Comparison of ENCODE assay signal across 8 mouse cellular contexts in the genomic region with DNA sequence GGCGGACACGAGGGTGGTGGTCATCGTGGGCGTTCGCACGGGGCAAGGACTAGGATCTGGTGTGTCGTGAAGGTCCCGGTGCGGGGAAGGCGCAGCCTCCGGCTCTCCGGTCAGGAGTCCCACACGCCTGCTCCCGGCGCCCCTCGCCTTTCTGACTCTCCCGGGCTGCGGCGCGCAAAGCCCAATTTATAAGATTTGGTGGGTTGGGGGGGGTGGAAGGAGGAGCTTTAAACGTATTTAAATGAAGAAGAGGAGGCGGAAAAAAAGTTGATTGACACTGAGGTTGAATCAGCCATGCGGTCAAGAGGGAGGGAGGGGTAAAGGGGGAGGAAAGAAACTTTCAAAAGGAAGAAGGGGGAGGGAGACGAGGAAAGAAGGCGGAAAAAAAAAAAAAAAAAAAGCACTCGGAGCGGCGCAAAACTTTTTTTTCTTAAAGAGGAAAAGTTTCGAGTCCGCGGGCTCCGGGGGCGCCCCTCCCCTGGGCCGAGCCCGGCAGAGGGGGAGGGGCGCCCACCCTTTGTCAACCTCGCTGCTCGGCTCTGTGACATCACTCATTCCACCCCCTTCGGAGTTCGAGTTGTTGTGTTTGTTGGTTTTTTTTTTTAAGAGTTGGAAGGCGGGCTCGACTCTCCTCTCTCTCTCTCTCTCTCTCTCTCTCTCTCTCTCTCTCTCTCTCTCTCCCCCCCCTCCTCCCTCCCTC. TPM values are rescaled to one million over a fixed set of nuclear protein-coding genes. Genes with fewer than 3 reads are reported as not detected.
DNase-seq lines count a peak whose midpoint lies in the region; ATAC-seq and TF ChIP-seq lines count a peak whose summit lies in the region.

Zfp36l1 (minus strand) TSS at position 162 of the 700 bp plus-strand sequence.

- under 1% methylated on average over 41 of the region's 42 CpGs for WGBS in heart, embryonic 13.5 days
- under 1% methylated on average over 38 of the region's 42 CpGs for WGBS in kidney, postnatal 0 days
- WGBS in liver, embryonic 15.5 days (ENCODE audit: insufficient replicate concordance): under 1% methylated on average over 41 of the region's 42 CpGs
- under 1% methylated on average over 41 of the region's 42 CpGs for WGBS in neural tube, embryonic 12.5 days

- H3K4me1 ChIP-seq in heart, embryonic 13.5 days: peaks cover 50% of the 10 kb centered on the region
- 0 out of 2 replicates have a peak, but pooled peaks cover 8% of the 10 kb centered on the region for H3K4me1 ChIP-seq in kidney, postnatal 0 days (replicated peaks; ENCODE audit: insufficient read depth, low read length)
- H3K4me1 ChIP-seq in liver, embryonic 15.5 days (replicated peaks): peaks cover 74% of the 10 kb centered on the region
- H3K4me1 ChIP-seq in neural tube, embryonic 12.5 days: peaks cover 26% of the 10 kb centered on the region

- peak; percentile 97 for DNase-seq in A20 (ENCODE audit: low read depth, low spot score)
- peak; percentile 94 for DNase-seq in adrenal gland, adult 8-10 months
- DNase-seq in kidney, postnatal 0 days (ENCODE audit: low spot score): peak; percentile 100
- peak; percentile 95 for DNase-seq in testis, postnatal 10 days (ENCODE audit: low spot score)

- H3K4me3 ChIP-seq in heart, embryonic 13.5 days: peak within 1 kb of the TSS; percentile 89
- peak within 1 kb of the TSS; percentile 96 for H3K4me3 ChIP-seq in kidney, postnatal 0 days (replicated peaks; ENCODE audit: low read depth, low read length)
- peak within 1 kb of the TSS; percentile 82 for H3K4me3 ChIP-seq in liver, embryonic 15.5 days (replicated peaks)
- peak within 1 kb of the TSS; percentile 63 for H3K4me3 ChIP-seq in neural tube, embryonic 12.5 days

- no peaks in the 10 kb centered on the region for H3K9me3 ChIP-seq in heart, embryonic 13.5 days
- no peaks in the 10 kb centered on the region for H3K9me3 ChIP-seq in kidney, postnatal 0 days (replicated peaks; ENCODE audit: low read length)
- no peaks in the 10 kb centered on the region for H3K9me3 ChIP-seq in liver, embryonic 15.5 days (replicated peaks)
- no peaks in the 10 kb centered on the region for H3K9me3 ChIP-seq in neural tube, embryonic 12.5 days

- H3K9ac ChIP-seq in heart, embryonic 13.5 days: peak within 1 kb of the TSS; percentile 92
- peak within 1 kb of the TSS; percentile 98 for H3K9ac ChIP-seq in kidney, postnatal 0 days (ENCODE audit: low read depth, low read length)
- H3K9ac ChIP-seq in liver, embryonic 15.5 days: peak within 1 kb of the TSS; percentile 88
- H3K9ac ChIP-seq in neural tube, embryonic 12.5 days: peak within 1 kb of the TSS; percentile 91

- ATAC-seq in erythroid progenitor cell, adult 5-6 weeks (replicated peaks; ENCODE audit: low FRiP score, poor library complexity, severe bottlenecking): peak; percentile 13
- ATAC-seq in heart, embryonic 13.5 days (ENCODE audit: extremely low read depth, insufficient number of reproducible peaks, low FRiP score, low TSS enrichment): peak; percentile 50; the same call in 1 of the 2 replicates
- ATAC-seq in kidney, postnatal 0 days (replicated peaks; ENCODE audit: low FRiP score, low read depth): peak; percentile 65
- ATAC-seq in liver, embryonic 15.5 days (ENCODE audit: insufficient read depth): peak; percentile 54
- 0 out of 2 replicates have a peak, but pooled peaks have one; percentile 11 for ATAC-seq in neural tube, embryonic 12.5 days (ENCODE audit: low FRiP score, low read depth)

- no peak for TF ChIP-seq CTCF in kidney, postnatal 0 days (IDR thresholded peaks at IDR 0.05; ENCODE audit: low read depth)

- H3K27ac ChIP-seq in heart, embryonic 13.5 days (replicated peaks): peak within 1 kb of the TSS; percentile 99
- peak within 1 kb of the TSS; percentile 100 for H3K27ac ChIP-seq in kidney, postnatal 0 days
- peak within 1 kb of the TSS; percentile 98 for H3K27ac ChIP-seq in liver, embryonic 15.5 days (replicated peaks)
- H3K27ac ChIP-seq in neural tube, embryonic 12.5 days: peak within 1 kb of the TSS; percentile 82

- peaks cover 30% of the 10 kb centered on the region for H3K36me3 ChIP-seq in heart, embryonic 13.5 days
- peaks cover 10% of the 10 kb centered on the region for H3K36me3 ChIP-seq in kidney, postnatal 0 days (ENCODE audit: insufficient read depth, low read length)
- peaks cover 20% of the 10 kb centered on the region for H3K36me3 ChIP-seq in liver, embryonic 15.5 days (replicated peaks)
- H3K36me3 ChIP-seq in neural tube, embryonic 12.5 days: peaks cover 8% of the 10 kb centered on the region; the same call in 1 of the 2 replicates

- H3K4me2 ChIP-seq in heart, embryonic 13.5 days: peak within 1 kb of the TSS; percentile 84
- H3K4me2 ChIP-seq in kidney, postnatal 0 days (ENCODE audit: low read length): peak within 1 kb of the TSS; percentile 85
- H3K4me2 ChIP-seq in liver, embryonic 15.5 days: peak within 1 kb of the TSS; percentile 98
- peak within 1 kb of the TSS; percentile 96 for H3K4me2 ChIP-seq in neural tube, embryonic 12.5 days (replicated peaks)

- no peaks in the 10 kb centered on the region for H3K27me3 ChIP-seq in heart, embryonic 13.5 days (replicated peaks)
- H3K27me3 ChIP-seq in kidney, postnatal 0 days (ENCODE audit: insufficient read depth, low read length): no peaks in the 10 kb centered on the region
- no peaks in the 10 kb centered on the region for H3K27me3 ChIP-seq in liver, embryonic 15.5 days
- H3K27me3 ChIP-seq in neural tube, embryonic 12.5 days (replicated peaks): 0 out of 2 replicates have a peak, but pooled peaks cover 6% of the 10 kb centered on the region

RNA-seq across cellular contexts. Expression of gene Zfp36l1, which starts in this region (rescaled TPM):
- total RNA-seq in adrenal gland, adult 8-10 months (2022): 100 to 1,000 TPM; 257 to 328 (median 289) TPM
- 52.0 and 100 TPM in 2 replicates for total RNA-seq in erythroid progenitor cell, adult 5-6 weeks (2015; ENCODE audit: low replicate concordance)
- 5.8 and 9.2 TPM in 2 replicates for total RNA-seq in erythroid progenitor cell, adult 5-6 weeks (2017; ENCODE audit: low replicate concordance)
- polyA plus RNA-seq in heart, embryonic 13.5 days (2015; fragmentation: Nextera tagmentation; extraction: Ambion mirVana): 89.3 and 96.2 TPM in 2 replicates
- polyA plus RNA-seq in kidney, postnatal 0 days (2015; fragmentation: Nextera tagmentation; extraction: Ambion mirVana): 141 and 160 TPM in 2 replicates
- 23.7 and 24.5 TPM in 2 replicates for polyA plus RNA-seq in liver, embryonic 15.5 days (2015; fragmentation: Nextera tagmentation; extraction: Ambion mirVana)
- 72.3 and 73.0 TPM in 2 replicates for polyA plus RNA-seq in neural tube, embryonic 12.5 days (2016; fragmentation: Nextera tagmentation; extraction: Ambion mirVana)

Comparison
In these comparisons a context has a peak if more than half of its experiments do, and no peak if none do; other contexts are left out.
1. Peak in every context shown above with its lines: DNase-seq, ATAC-seq, H3K4me3 ChIP-seq and H3K27ac ChIP-seq.
2. ATAC-seq: peak in every context shown above with its lines; median percentile 65 in kidney, postnatal 0 days; 54 in liver, embryonic 15.5 days; 50 in heart, embryonic 13.5 days; 13 in erythroid progenitor cell, adult 5-6 weeks; 11 in neural tube, embryonic 12.5 days.